Mouse (Mus musculus) MN1 (cell line): ENCODE data around the gene Grip1.

Experiments
- DNase-seq: peaks from one replicate; pipeline ENCODE4 v3.0.0-alpha.2; 2016; ENCODE audit warnings: low spot score

Grip1 gene

GRCm38 (mm10) chr10:119756271-119756670 lies 302.6 kb downstream of the Grip1 start:
- DNase-seq: peak; percentile 93

- DNase-seq: peak; percentile 54
Measured at GRCm38 (mm10) chr10:119757219-119757618, 303.6 kb downstream of the Grip1 start.

GRCm38 (mm10) chr10:119761451-119762367 lies 308.1 kb downstream of the Grip1 start:
- no peak for DNase-seq

GRCm38 (mm10) chr10:119778871-119779270 lies 325.2 kb downstream of the Grip1 start:
- peak; percentile 72 for DNase-seq

GRCm38 (mm10) chr10:119779657-119780056 lies 326.0 kb downstream of the Grip1 start:
- DNase-seq: peak; percentile 33

GRCm38 (mm10) chr10:119790507-119790906 lies 336.9 kb downstream of the Grip1 start:
- DNase-seq: peak; percentile 65

GRCm38 (mm10) chr10:119802421-119802820 lies 348.8 kb downstream of the Grip1 start:
- DNase-seq: peak; percentile 64

GRCm38 (mm10) chr10:119803633-119804422 lies 350.2 kb downstream of the Grip1 start:
- peak; percentile 91 for DNase-seq

- no peak for DNase-seq
Measured at GRCm38 (mm10) chr10:119804423-119804814, 350.8 kb downstream of the Grip1 start.

- no peak for DNase-seq
Measured at GRCm38 (mm10) chr10:119805082-119805481, 351.5 kb downstream of the Grip1 start.

- DNase-seq: no peak
Measured at GRCm38 (mm10) chr10:119806151-119806550, 352.5 kb downstream of the Grip1 start.

GRCm38 (mm10) chr10:119808384-119808783 lies 354.8 kb downstream of the Grip1 start:
- no peak for DNase-seq

- no peak for DNase-seq
Measured at GRCm38 (mm10) chr10:119814087-119814486, 360.5 kb downstream of the Grip1 start.

GRCm38 (mm10) chr10:119816001-119816400 lies 362.4 kb downstream of the Grip1 start:
- DNase-seq: no peak

GRCm38 (mm10) chr10:119818381-119818780 lies 364.8 kb downstream of the Grip1 start:
- DNase-seq: no peak

- DNase-seq: no peak
Measured at GRCm38 (mm10) chr10:119819102-119819681, 365.6 kb downstream of the Grip1 start.

GRCm38 (mm10) chr10:119819740-119820139 lies 366.1 kb downstream of the Grip1 start:
- DNase-seq: peak; percentile 63

GRCm38 (mm10) chr10:119820428-119820827 lies 366.8 kb downstream of the Grip1 start:
- DNase-seq: no peak

GRCm38 (mm10) chr10:119823691-119824090 lies 370.1 kb downstream of the Grip1 start:
- peak; percentile 47 for DNase-seq

- no peak for DNase-seq
Measured at GRCm38 (mm10) chr10:119824521-119824920, 370.9 kb downstream of the Grip1 start.

GRCm38 (mm10) chr10:119830388-119830956 lies 376.8 kb downstream of the Grip1 start:
- DNase-seq: peak; percentile 70

GRCm38 (mm10) chr10:119831086-119831485 lies 377.5 kb downstream of the Grip1 start:
- DNase-seq: no peak
